Mouse (Mus musculus) embryonic facial prominence, embryonic 12.5 days (tissue): Measurements from ENCODE around the gene Ndel1. TPM values are rescaled to one million over a fixed set of nuclear protein-coding genes. Genes with fewer than 3 reads are reported as not detected.

Experiments
- ATAC-seq: fragments of 200-750 bp; cut with Nextera tagmentation; 2 replicates; pipeline ENCODE4 v1.8.0; 2017; ENCODE audit not compliant: insufficient number of reproducible peaks, insufficient read depth, low FRiP score, low TSS enrichment
- H3K27ac ChIP-seq: fragments of 300-500 bp; sonication (generic); 2 replicates; pipeline ENCODE4 v1.5.1; 2016; ENCODE audit warnings: mild to moderate bottlenecking
- H3K27me3 ChIP-seq: fragments of 300-500 bp; sonication (generic); 2 replicates; pipeline ENCODE4 v1.6.1; 2016; ENCODE audit warnings: mild to moderate bottlenecking, moderate library complexity
- H3K36me3 ChIP-seq: fragments of 300-500 bp; sonication (generic); 2 replicates; pipeline ENCODE4 v1.6.1; 2016; ENCODE audit warnings: mild to moderate bottlenecking
- H3K4me1 ChIP-seq: fragments of 300-500 bp; sonication (generic); 2 replicates; pipeline ENCODE4 v1.6.1; 2016
- H3K4me2 ChIP-seq: fragments of 300-500 bp; sonication (generic); replicated peaks from 2 replicates; pipeline ENCODE4 v1.6.1; 2016; ENCODE audit warnings: mild to moderate bottlenecking, moderate library complexity
- H3K4me3 ChIP-seq: fragments of 300-500 bp; sonication (generic); 2 replicates; pipeline ENCODE4 v1.5.1; 2016; ENCODE audit warnings: mild to moderate bottlenecking
- H3K9ac ChIP-seq: fragments of 300-500 bp; sonication (generic); 2 replicates; pipeline ENCODE4 v1.6.1; 2016; ENCODE audit warnings: mild to moderate bottlenecking, moderate library complexity
- H3K9me3 ChIP-seq: fragments of 300-500 bp; sonication (generic); 2 replicates; pipeline ENCODE4 v1.6.1; 2016; ENCODE audit warnings: mild to moderate bottlenecking, moderate library complexity
- WGBS: fragments of 180-500 bp; shearing (Covaris S2); methylation state at CpG from one replicate; pipeline ENCODE4 v1.1.7; 2016; 5-methylcytosine and 5-hydroxymethylcytosine counted together
- polyA plus RNA-seq: library from polyadenylated mRNA; unstranded; fragments of >200 nt; fragmentation: Nextera tagmentation; extraction: Ambion mirVana; gene quantifications from 2 replicates; pipeline ENCODE4 v1.2.1, GENCODE M21; 2016

Gene Ndel1
- polyA plus RNA-seq, 1 experiment from 2014 or later, result 78.6 TPM

DNA sequence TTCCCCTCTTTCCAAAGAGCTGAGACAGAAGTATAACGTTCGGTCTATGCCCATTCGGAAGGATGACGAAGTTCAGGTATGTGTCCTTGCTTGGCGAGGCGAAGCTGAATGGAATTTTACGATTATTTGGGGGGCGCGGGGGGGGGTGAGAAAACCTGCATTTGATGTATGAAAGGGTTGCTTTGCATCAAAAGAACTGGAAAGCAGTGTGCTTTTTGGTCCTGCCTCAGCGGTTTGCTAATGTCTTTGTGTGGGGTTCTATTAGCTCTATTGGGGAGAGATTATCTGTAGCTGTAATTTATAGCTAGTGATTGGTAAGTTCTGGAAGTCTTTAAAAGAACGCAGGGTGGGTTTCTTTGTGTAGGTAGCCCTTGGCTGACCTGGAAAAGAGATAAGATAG lies 30.7 kb upstream of the Ndel1 start:
- 5% methylated on average over 11 of the region's 11 CpGs for WGBS
- Histone ChIP-seq H3K9me3 (no peaks in the 10 kb centered on the region), H3K36me3 (peaks cover 41% of the 10 kb centered on the region), H3K4me2 (peak overlapping the region; percentile 59), H3K27ac (no peak overlapping the region; the same call in 1 of the 2 replicates), H3K4me1 (peaks cover 10% of the 10 kb centered on the region), H3K27me3 (0 out of 2 replicates have a peak, but pooled peaks cover 2% of the 10 kb centered on the region), H3K9ac (peak overlapping the region; percentile 88), H3K4me3 (peak overlapping the region; percentile 91)
- ATAC-seq, result no peak

GRCm38 (mm10) chr11:68902047-68902364 lies 30.3 kb upstream of the Ndel1 start:
- under 1% methylated on average over 10 of the region's 10 CpGs for WGBS
- H3K36me3 ChIP-seq, result peaks cover 41% of the 10 kb centered on the region
- no peaks in the 10 kb centered on the region for H3K9me3 ChIP-seq
- peak overlapping the region; percentile 59 for H3K4me2 ChIP-seq
- H3K9ac ChIP-seq, result peak overlapping the region; percentile 88
- peak overlapping the region; percentile 95 for H3K27ac ChIP-seq
- peak overlapping the region; percentile 91 for H3K4me3 ChIP-seq
- H3K4me1 ChIP-seq, result peaks cover 10% of the 10 kb centered on the region
- 0 out of 2 replicates have a peak, but pooled peaks cover 2% of the 10 kb centered on the region for H3K27me3 ChIP-seq
- no peak for ATAC-seq

- Histone ChIP-seq H3K4me2 (peak within 1 kb of the TSS; percentile 61), H3K9ac (peak within 1 kb of the TSS; percentile 88), H3K9me3 (no peaks in the 10 kb centered on the region), H3K27ac (peak within 1 kb of the TSS; percentile 95), H3K4me1 (peaks cover 10% of the 10 kb centered on the region), H3K4me3 (peak within 1 kb of the TSS; percentile 91), H3K36me3 (peaks cover 37% of the 10 kb centered on the region), H3K27me3 (0 out of 2 replicates have a peak, but pooled peaks cover 2% of the 10 kb centered on the region)
- under 1% methylated on average over 52 of the region's 52 CpGs for WGBS
- ATAC-seq, result peak; percentile 86
These were observed 29.8 kb upstream of the Ndel1 start, which contains the start of gene Rpl26 for GRCm38 (mm10) chr11:68901351-68902046. TSS of gene Rpl26 (plus strand) at chr11:68901583.

- Histone ChIP-seq H3K9me3 (no peaks in the 10 kb centered on the region), H3K27me3 (0 out of 2 replicates have a peak, but pooled peaks cover 2% of the 10 kb centered on the region), H3K4me1 (peaks cover 10% of the 10 kb centered on the region), H3K27ac (0 out of 2 replicates have a peak overlapping the region, but pooled peaks have one; percentile 95), H3K36me3 (peaks cover 30% of the 10 kb centered on the region), H3K4me2 (peak overlapping the region; percentile 61), H3K4me3 (peak overlapping the region; percentile 91), H3K9ac (peak overlapping the region; percentile 45)
- 23% methylated on average over 31 of the region's 31 CpGs for WGBS
- no peak; the same call in 1 of the 2 replicates for ATAC-seq
These were observed 29.1 kb upstream of the Ndel1 start for GRCm38 (mm10) chr11:68900519-68901350.

DNA sequence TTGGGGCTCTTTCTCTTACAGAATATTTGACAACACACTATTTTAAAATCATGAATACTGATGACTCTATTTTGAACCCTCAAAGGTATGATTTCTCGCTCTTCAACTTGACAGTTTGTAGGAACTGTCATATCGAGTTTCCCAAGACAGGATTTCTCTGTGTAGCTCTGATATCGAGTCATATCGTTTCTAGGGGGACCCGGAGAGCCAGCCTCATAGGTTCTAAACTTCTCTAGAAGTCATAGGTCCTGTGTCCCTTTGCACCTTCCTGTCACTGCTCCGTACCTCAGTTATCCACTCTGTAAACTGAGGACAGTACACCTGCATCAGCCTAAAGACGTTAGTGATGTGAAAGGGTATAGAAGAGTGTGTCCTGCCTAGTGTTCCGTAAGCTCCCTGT lies 28.2 kb upstream of the Ndel1 start:
- H3K4me2 ChIP-seq, result no peak overlapping the region
- H3K36me3 ChIP-seq, result peaks cover 21% of the 10 kb centered on the region
- H3K27ac ChIP-seq, result no peak overlapping the region
- H3K9me3 ChIP-seq, result no peaks in the 10 kb centered on the region
- 0 out of 2 replicates have a peak, but pooled peaks cover 2% of the 10 kb centered on the region for H3K27me3 ChIP-seq
- H3K4me3 ChIP-seq, result no peak overlapping the region
- no peak for ATAC-seq
- peaks cover 10% of the 10 kb centered on the region for H3K4me1 ChIP-seq
- 85% methylated on average over 8 of the region's 8 CpGs for WGBS
- H3K9ac ChIP-seq, result no peak overlapping the region

GRCm38 (mm10) chr11:68898790-68899189 lies 27.1 kb upstream of the Ndel1 start:
- Histone ChIP-seq H3K4me3 (no peak overlapping the region), H3K27ac (no peak overlapping the region), H3K9me3 (no peaks in the 10 kb centered on the region), H3K36me3 (peaks cover 11% of the 10 kb centered on the region), H3K9ac (no peak overlapping the region), H3K4me1 (peaks cover 10% of the 10 kb centered on the region), H3K4me2 (no peak overlapping the region), H3K27me3 (0 out of 2 replicates have a peak, but pooled peaks cover 2% of the 10 kb centered on the region)
- no peak for ATAC-seq
- 89% methylated on average over 6 of the region's 6 CpGs for WGBS

DNA sequence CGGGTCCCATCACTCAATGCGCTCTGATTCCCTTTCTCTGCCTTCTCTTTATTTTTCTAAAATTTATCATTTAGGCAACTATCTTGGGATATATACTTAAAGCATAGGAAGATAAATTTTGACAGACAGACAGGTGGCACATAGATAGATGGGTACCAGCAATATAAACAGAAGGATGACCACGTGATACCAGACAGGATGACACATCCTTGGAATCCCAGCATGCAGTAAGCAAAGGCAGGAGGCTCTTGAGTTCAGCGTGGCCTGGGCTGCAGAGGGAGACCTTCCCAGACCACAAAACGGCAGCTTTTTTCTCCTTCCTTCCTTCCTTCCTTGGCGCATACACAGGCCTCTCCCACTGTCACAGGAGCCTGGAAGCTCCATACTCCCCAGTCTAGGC lies 26.2 kb upstream of the Ndel1 start:
- Histone ChIP-seq H3K4me3 (no peak overlapping the region), H3K9me3 (no peaks in the 10 kb centered on the region), H3K27ac (no peak overlapping the region), H3K27me3 (0 out of 2 replicates have a peak, but pooled peaks cover 2% of the 10 kb centered on the region), H3K4me1 (peaks cover 9% of the 10 kb centered on the region), H3K36me3 (peaks cover 1% of the 10 kb centered on the region), H3K4me2 (no peak overlapping the region), H3K9ac (no peak overlapping the region)
- ATAC-seq, result no peak
- 79% methylated on average over 6 of the region's 6 CpGs for WGBS

GRCm38 (mm10) chr11:68897120-68897519 lies 25.5 kb upstream of the Ndel1 start:
- H3K9ac ChIP-seq, result no peak overlapping the region
- WGBS, result 40% methylated on average over 4 of the region's 4 CpGs
- H3K9me3 ChIP-seq, result no peaks in the 10 kb centered on the region
- no peak overlapping the region for H3K27ac ChIP-seq
- no peak for ATAC-seq
- H3K4me2 ChIP-seq, result no peak overlapping the region
- H3K4me3 ChIP-seq, result no peak overlapping the region
- no peaks in the 10 kb centered on the region for H3K36me3 ChIP-seq
- 0 out of 2 replicates have a peak, but pooled peaks cover 2% of the 10 kb centered on the region for H3K27me3 ChIP-seq
- 0 out of 2 replicates have a peak, but pooled peaks cover 4% of the 10 kb centered on the region for H3K4me1 ChIP-seq

DNA sequence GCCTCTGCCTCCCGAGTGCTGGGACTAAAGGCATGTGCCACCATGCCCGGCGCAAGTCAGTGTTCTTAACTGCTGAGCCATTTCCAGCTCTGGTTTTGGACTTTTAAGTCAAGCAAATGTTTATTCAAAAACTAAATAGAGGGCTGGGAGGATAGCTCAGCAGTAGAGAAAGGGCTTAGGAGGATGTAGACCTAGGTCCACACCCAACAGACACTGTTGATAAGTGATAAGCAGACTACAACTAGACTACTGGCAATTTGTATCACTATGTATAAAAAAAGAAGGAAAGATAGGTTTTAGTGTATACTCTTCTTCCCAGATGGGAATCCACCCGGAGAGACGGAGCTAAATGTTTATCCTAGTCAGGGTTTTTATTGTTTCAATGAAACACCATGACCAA lies 24.6 kb upstream of the Ndel1 start:
- 93% methylated on average over 5 of the region's 5 CpGs for WGBS
- Histone ChIP-seq H3K4me2 (no peak overlapping the region), H3K36me3 (no peaks in the 10 kb centered on the region), H3K4me3 (no peak overlapping the region), H3K9ac (no peak overlapping the region), H3K27ac (no peak overlapping the region), H3K4me1 (0 out of 2 replicates have a peak, but pooled peaks cover 4% of the 10 kb centered on the region), H3K27me3 (0 out of 2 replicates have a peak, but pooled peaks cover 2% of the 10 kb centered on the region), H3K9me3 (no peaks in the 10 kb centered on the region)
- no peak for ATAC-seq

GRCm38 (mm10) chr11:68893911-68894464 lies 22.3 kb upstream of the Ndel1 start:
- WGBS, result 64% methylated on average over 12 of the region's 12 CpGs
- Histone ChIP-seq H3K4me2 (no peak overlapping the region), H3K9me3 (no peaks in the 10 kb centered on the region), H3K4me3 (no peak overlapping the region), H3K27me3 (no peaks in the 10 kb centered on the region), H3K9ac (no peak overlapping the region), H3K36me3 (no peaks in the 10 kb centered on the region), H3K4me1 (no peaks in the 10 kb centered on the region), H3K27ac (no peak overlapping the region)
- ATAC-seq, result no peak; the same call in 1 of the 2 replicates

- H3K9ac ChIP-seq, result no peak overlapping the region
- no peak for ATAC-seq
- no peaks in the 10 kb centered on the region for H3K4me1 ChIP-seq
- 70% methylated on average over 15 of the region's 15 CpGs for WGBS
- no peaks in the 10 kb centered on the region for H3K36me3 ChIP-seq
- no peak overlapping the region for H3K4me3 ChIP-seq
- no peak overlapping the region for H3K4me2 ChIP-seq
- no peak overlapping the region for H3K27ac ChIP-seq
- H3K27me3 ChIP-seq, result no peaks in the 10 kb centered on the region
- no peaks in the 10 kb centered on the region for H3K9me3 ChIP-seq
These were observed 20.7 kb upstream of the Ndel1 start for GRCm38 (mm10) chr11:68892233-68892832.
